Mouse (Mus musculus) midbrain, postnatal 0 days (tissue): ENCODE data around the gene Rwdd3. TPM values are rescaled to one million over a fixed set of nuclear protein-coding genes. Genes with fewer than 3 reads are reported as not detected.
A peak's percentile ranks its signal among the peaks of the same experiment; 100 is the strongest.

Experiments used
- ATAC-seq: fragments of 200-750 bp; cut with Nextera tagmentation; 2 replicates; pipeline ENCODE4 v1.8.0; 2017; ENCODE audit warnings: moderate number of reproducible peaks, mild to moderate bottlenecking, moderate TSS enrichment, moderate library complexity; ENCODE audit not compliant: low FRiP score
- DNase-seq: peaks from one replicate; pipeline ENCODE4 v3.0.0-alpha.2; 2015; ENCODE audit warnings: low spot score
- H3K27ac ChIP-seq: fragments of 300-500 bp; sonication (generic); 2 replicates; pipeline ENCODE4 v1.5.1; 2014; ENCODE audit warnings: low read depth, mild to moderate bottlenecking, low read length, mixed read lengths
- H3K27me3 ChIP-seq: fragments of 300-500 bp; sonication (generic); 2 replicates; pipeline ENCODE4 v1.6.1; 2014; ENCODE audit warnings: low read length, control low read depth, mixed read lengths; ENCODE audit not compliant: insufficient read depth
- H3K36me3 ChIP-seq: fragments of 300-500 bp; sonication (generic); 2 replicates; pipeline ENCODE4 v1.6.1; 2014; ENCODE audit warnings: low read length, control low read depth, mixed read lengths; ENCODE audit not compliant: insufficient read depth
- H3K4me1 ChIP-seq: fragments of 300-500 bp; sonication (generic); 2 replicates; pipeline ENCODE4 v1.6.1; 2014; ENCODE audit warnings: mild to moderate bottlenecking, control low read depth, antibody characterized with exemption, low read length, mixed read lengths; ENCODE audit not compliant: insufficient read depth
- H3K4me2 ChIP-seq: fragments of 300-500 bp; sonication (generic); 2 replicates; pipeline ENCODE4 v1.6.1; 2014; ENCODE audit warnings: low read depth, mild to moderate bottlenecking, low read length, mixed read lengths; ENCODE audit not compliant: poor library complexity, severe bottlenecking
- H3K4me3 ChIP-seq: fragments of 300-500 bp; sonication (generic); 2 replicates; pipeline ENCODE4 v1.5.1; 2014; ENCODE audit warnings: low read depth, mild to moderate bottlenecking, low read length, moderate library complexity
- H3K9ac ChIP-seq: fragments of 300-500 bp; sonication (generic); replicated peaks from 2 replicates; pipeline ENCODE4 v1.6.1; 2014; ENCODE audit warnings: mild to moderate bottlenecking, low read length, moderate library complexity, mixed read lengths; ENCODE audit not compliant: poor library complexity, severe bottlenecking
- H3K9me3 ChIP-seq: fragments of 300-500 bp; sonication (generic); 2 replicates; pipeline ENCODE4 v1.6.1; 2016; ENCODE audit warnings: low read length, control low read depth
- CTCF ChIP-seq: IDR thresholded peaks from 2 replicates; pipeline ENCODE4 v1.5.1; 2016; ENCODE audit warnings: antibody characterized with exemption, mild to moderate bottlenecking
- WGBS: fragments of 180-500 bp; shearing (Covaris S2); extraction: QIAGEN DNeasy Blood & Tissue Kit; methylation state at CpG from one replicate; pipeline ENCODE4 v1.1.7; 2014; 5-methylcytosine and 5-hydroxymethylcytosine counted together
- polyA plus RNA-seq: library from polyadenylated mRNA; unstranded; fragments of >200 nt; fragmentation: Nextera tagmentation; extraction: Ambion mirVana; gene quantifications from 2 replicates; pipeline ENCODE4 v1.2.1, GENCODE M21; 2015
- total RNA-seq: library from RNA; depleted of rRNA; stranded (reverse); fragments of >200 nt; gene quantifications from 2 replicates; pipeline ENCODE4 v1.2.3, GENCODE M21; 2014; rRNA removed

Gene Rwdd3
- total RNA-seq (5.6 and 11.3 TPM in 2 replicates), polyA plus RNA-seq (10.0 and 10.2 TPM in 2 replicates)

GRCm38 (mm10) chr3:121171243-121171871 lies at the start of gene Rwdd3:
TSS of gene Rwdd3 (minus strand) at chr3:121171695.
- Histone ChIP-seq H3K4me3 (peak within 1 kb of the TSS; percentile 64), H3K36me3 (no peaks in the 10 kb centered on the region), H3K27ac (peak within 1 kb of the TSS; percentile 68), H3K9me3 (no peaks in the 10 kb centered on the region), H3K4me2 (peak within 1 kb of the TSS; percentile 80), H3K9ac (peak within 1 kb of the TSS; percentile 64), H3K4me1 (no peaks in the 10 kb centered on the region), H3K27me3 (no peaks in the 10 kb centered on the region)
- DNase-seq: peak; percentile 89
- ATAC-seq: peak; percentile 93
- WGBS: under 1% methylated on average over 40 of the region's 40 CpGs
- peak; percentile 90 for TF ChIP-seq CTCF

GRCm38 (mm10) chr3:121217011-121217410 lies 45.5 kb upstream of the Rwdd3 start:
- no peaks in the 10 kb centered on the region for H3K4me1 ChIP-seq
- H3K9ac ChIP-seq: no peak overlapping the region
- H3K4me3 ChIP-seq: no peak overlapping the region
- H3K27me3 ChIP-seq: no peaks in the 10 kb centered on the region
- DNase-seq: no peak
- H3K4me2 ChIP-seq: no peak overlapping the region
- no peaks in the 10 kb centered on the region for H3K36me3 ChIP-seq
- H3K27ac ChIP-seq: no peak overlapping the region
- 81% methylated on average over 6 of the region's 6 CpGs for WGBS
- no peak for TF ChIP-seq CTCF
- no peak for ATAC-seq
- no peaks in the 10 kb centered on the region for H3K9me3 ChIP-seq

GRCm38 (mm10) chr3:121213501-121213900 lies 42.0 kb upstream of the Rwdd3 start:
- Histone ChIP-seq H3K9me3 (no peaks in the 10 kb centered on the region), H3K9ac (no peak overlapping the region), H3K27me3 (no peaks in the 10 kb centered on the region), H3K4me1 (no peaks in the 10 kb centered on the region), H3K27ac (no peak overlapping the region), H3K4me3 (no peak overlapping the region), H3K4me2 (no peak overlapping the region), H3K36me3 (peaks cover 4% of the 10 kb centered on the region; the same call in 1 of the 2 replicates)
- TF ChIP-seq CTCF: no peak
- WGBS: 84% methylated on average over 3 of the region's 3 CpGs
- DNase-seq: no peak
- ATAC-seq: no peak

- TF ChIP-seq CTCF: peak; percentile 28
- Histone ChIP-seq H3K36me3 (peaks cover 4% of the 10 kb centered on the region; the same call in 1 of the 2 replicates), H3K4me2 (no peak overlapping the region), H3K27me3 (no peaks in the 10 kb centered on the region), H3K4me3 (no peak overlapping the region), H3K27ac (no peak overlapping the region), H3K4me1 (no peaks in the 10 kb centered on the region), H3K9me3 (no peaks in the 10 kb centered on the region), H3K9ac (no peak overlapping the region)
- 46% methylated on average over 1 of the region's 1 CpGs for WGBS
- ATAC-seq (no peak), DNase-seq (no peak)
Observed at GRCm38 (mm10) chr3:121212156-121212555, 40.7 kb upstream of the Rwdd3 start.

- ATAC-seq: no peak
- WGBS: 91% methylated on average over 5 of the region's 5 CpGs
Observed at GRCm38 (mm10) chr3:121208994-121209393, 37.5 kb upstream of the Rwdd3 start.

GRCm38 (mm10) chr3:121206202-121206882 lies 34.8 kb upstream of the Rwdd3 start:
- 85% methylated on average over 19 of the region's 19 CpGs for WGBS
- no peak overlapping the region for H3K9ac ChIP-seq
- H3K4me3 ChIP-seq: no peak overlapping the region
- H3K4me2 ChIP-seq: no peak overlapping the region
- ATAC-seq: no peak
- no peaks in the 10 kb centered on the region for H3K4me1 ChIP-seq
- no peak overlapping the region for H3K27ac ChIP-seq
- peaks cover 7% of the 10 kb centered on the region for H3K36me3 ChIP-seq
- no peak for DNase-seq
- TF ChIP-seq CTCF: no peak
- H3K27me3 ChIP-seq: no peaks in the 10 kb centered on the region
- no peaks in the 10 kb centered on the region for H3K9me3 ChIP-seq

More at GRCm38 (mm10) chr3:121208994-121209393, 37.5 kb upstream of the Rwdd3 start:
- no peak overlapping the region for H3K27ac ChIP-seq
- H3K4me2 ChIP-seq: no peak overlapping the region
- no peak for TF ChIP-seq CTCF
- no peaks in the 10 kb centered on the region for H3K4me1 ChIP-seq
- H3K9ac ChIP-seq: no peak overlapping the region
- H3K9me3 ChIP-seq: no peaks in the 10 kb centered on the region
- no peaks in the 10 kb centered on the region for H3K27me3 ChIP-seq
- no peak overlapping the region for H3K4me3 ChIP-seq
- H3K36me3 ChIP-seq: peaks cover 7% of the 10 kb centered on the region
- DNase-seq: no peak
